Mouse (Mus musculus) embryonic facial prominence, embryonic 15.5 days (tissue): ENCODE measurements at regions not wholly inside any gene's neighbourhood (a gene's known extent, or its start where the extent isn't known, plus 50 kb on each side); places are given as distances from the start of the nearest gene placed in this dataset.

Experiments
- ATAC-seq: fragments of 200-750 bp; cut with Nextera tagmentation; 2 replicates; pipeline ENCODE4 v1.8.0; 2017; ENCODE audit warnings: low read depth, moderate TSS enrichment; ENCODE audit not compliant: insufficient number of reproducible peaks, low FRiP score, low TSS enrichment
- H3K27ac ChIP-seq: fragments of 300-500 bp; sonication (generic); replicated peaks from 2 replicates; pipeline ENCODE4 v1.5.1; 2015; ENCODE audit warnings: mild to moderate bottlenecking, inconsistent platforms
- H3K27me3 ChIP-seq: fragments of 300-500 bp; sonication (generic); 2 replicates; pipeline ENCODE4 v1.6.1; 2015; ENCODE audit warnings: inconsistent platforms
- H3K36me3 ChIP-seq: fragments of 300-500 bp; sonication (generic); 2 replicates; pipeline ENCODE4 v1.6.1; 2015; ENCODE audit warnings: mild to moderate bottlenecking, inconsistent platforms
- H3K4me1 ChIP-seq: fragments of 300-500 bp; sonication (generic); 2 replicates; pipeline ENCODE4 v1.6.1; 2015; ENCODE audit warnings: inconsistent platforms
- H3K4me2 ChIP-seq: fragments of 300-500 bp; sonication (generic); replicated peaks from 2 replicates; pipeline ENCODE4 v1.6.1; 2015; ENCODE audit warnings: mild to moderate bottlenecking, inconsistent platforms
- H3K4me3 ChIP-seq: fragments of 300-500 bp; sonication (generic); replicated peaks from 2 replicates; pipeline ENCODE4 v1.5.1; 2015; ENCODE audit warnings: mild to moderate bottlenecking, inconsistent platforms
- H3K9ac ChIP-seq: fragments of 300-500 bp; sonication (generic); 2 replicates; pipeline ENCODE4 v1.6.1; 2015; ENCODE audit warnings: inconsistent platforms
- H3K9me3 ChIP-seq: fragments of 300-500 bp; sonication (generic); replicated peaks from 2 replicates; pipeline ENCODE4 v1.6.1; 2016; ENCODE audit warnings: inconsistent platforms
- WGBS: fragments of 180-500 bp; shearing (Covaris S2); methylation state at CpG from one replicate; pipeline ENCODE4 v1.1.7; 2015; 5-methylcytosine and 5-hydroxymethylcytosine counted together

DNA sequence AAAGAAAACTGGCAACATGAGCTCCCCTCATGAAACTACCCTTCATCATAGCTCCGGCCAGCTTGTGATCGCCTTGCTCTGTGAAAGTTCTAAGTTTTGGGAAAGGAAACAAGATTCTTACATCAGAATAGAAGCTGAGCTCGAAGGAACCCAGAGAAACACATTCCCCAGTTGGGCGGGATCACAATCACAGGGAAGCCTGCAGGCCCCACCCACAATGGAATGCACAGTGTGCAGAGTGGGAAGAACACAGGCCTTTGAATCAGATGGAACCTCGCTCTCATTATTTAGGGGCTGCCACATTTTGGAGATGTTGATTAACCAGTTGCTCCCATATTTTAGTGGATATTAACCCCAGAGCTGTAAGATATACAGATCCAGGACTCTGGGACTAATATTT, 234.9 kb downstream of the Sox2 start:
- H3K27ac ChIP-seq: no peak overlapping the region
- H3K4me1 ChIP-seq: no peaks in the 10 kb centered on the region
- 66% methylated on average over 5 of the region's 5 CpGs for WGBS
- H3K9ac ChIP-seq: no peak overlapping the region
- H3K4me2 ChIP-seq: no peak overlapping the region
- no peak for ATAC-seq
- no peaks in the 10 kb centered on the region for H3K27me3 ChIP-seq
- no peaks in the 10 kb centered on the region for H3K36me3 ChIP-seq
- H3K9me3 ChIP-seq: no peaks in the 10 kb centered on the region
- H3K4me3 ChIP-seq: no peak overlapping the region

GRCm38 (mm10) chr3:34893381-34893780, 243.2 kb downstream of the Sox2 start:
- H3K4me2 ChIP-seq: no peak overlapping the region
- H3K4me1 ChIP-seq: no peaks in the 10 kb centered on the region
- no peak overlapping the region for H3K4me3 ChIP-seq
- no peaks in the 10 kb centered on the region for H3K9me3 ChIP-seq
- 76% methylated on average over 5 of the region's 5 CpGs for WGBS
- no peak for ATAC-seq
- no peak overlapping the region for H3K27ac ChIP-seq
- no peaks in the 10 kb centered on the region for H3K27me3 ChIP-seq
- no peak overlapping the region for H3K9ac ChIP-seq
- H3K36me3 ChIP-seq: no peaks in the 10 kb centered on the region

GRCm38 (mm10) chr3:34903106-34903505, 252.9 kb downstream of the Sox2 start:
- Histone ChIP-seq H3K4me2 (no peak overlapping the region), H3K9me3 (no peaks in the 10 kb centered on the region), H3K9ac (no peak overlapping the region), H3K27ac (no peak overlapping the region), H3K36me3 (no peaks in the 10 kb centered on the region), H3K4me1 (no peaks in the 10 kb centered on the region), H3K27me3 (peaks cover 4% of the 10 kb centered on the region; the same call in 1 of the 2 replicates), H3K4me3 (no peak overlapping the region)
- WGBS: 77% methylated on average over 8 of the region's 8 CpGs
- no peak for ATAC-seq

- H3K4me2 ChIP-seq: no peak overlapping the region
- no peak for ATAC-seq
- WGBS: 87% methylated on average over 5 of the region's 5 CpGs
- H3K9ac ChIP-seq: no peak overlapping the region
- H3K27ac ChIP-seq: peak overlapping the region; percentile 56; the same call in 1 of the 2 replicates
- no peaks in the 10 kb centered on the region for H3K27me3 ChIP-seq
- no peaks in the 10 kb centered on the region for H3K4me1 ChIP-seq
- no peak overlapping the region for H3K4me3 ChIP-seq
- H3K9me3 ChIP-seq: no peaks in the 10 kb centered on the region
- H3K36me3 ChIP-seq: no peaks in the 10 kb centered on the region
Observed at GRCm38 (mm10) chr3:34908489-34908888, 258.3 kb downstream of the Sox2 start.

GRCm38 (mm10) chr3:34909350-34909749, 259.1 kb downstream of the Sox2 start:
- WGBS: 55% methylated on average over 3 of the region's 3 CpGs
- Histone ChIP-seq H3K4me3 (no peak overlapping the region), H3K4me2 (no peak overlapping the region), H3K27ac (peak overlapping the region; percentile 56; the same call in 1 of the 2 replicates), H3K36me3 (no peaks in the 10 kb centered on the region), H3K27me3 (no peaks in the 10 kb centered on the region), H3K9ac (no peak overlapping the region), H3K4me1 (no peaks in the 10 kb centered on the region), H3K9me3 (no peaks in the 10 kb centered on the region)
- no peak for ATAC-seq

- H3K36me3 ChIP-seq: no peaks in the 10 kb centered on the region
- 22% methylated on average over 6 of the region's 6 CpGs for WGBS
- 0 out of 2 replicates have a peak, but pooled peaks cover 5% of the 10 kb centered on the region for H3K4me1 ChIP-seq
- H3K4me3 ChIP-seq: no peak overlapping the region
- no peaks in the 10 kb centered on the region for H3K9me3 ChIP-seq
- H3K27me3 ChIP-seq: no peaks in the 10 kb centered on the region
- no peak overlapping the region for H3K4me2 ChIP-seq
- no peak overlapping the region for H3K27ac ChIP-seq
- ATAC-seq: no peak
- H3K9ac ChIP-seq: no peak overlapping the region
Observed at GRCm38 (mm10) chr3:34918326-34918932, 268.2 kb downstream of the Sox2 start.

- H3K4me1 ChIP-seq: 0 out of 2 replicates have a peak, but pooled peaks cover 5% of the 10 kb centered on the region
- H3K9ac ChIP-seq: no peak overlapping the region
- no peaks in the 10 kb centered on the region for H3K27me3 ChIP-seq
- ATAC-seq: no peak
- H3K4me2 ChIP-seq: no peak overlapping the region
- WGBS: 75% methylated on average over 5 of the region's 5 CpGs
- no peaks in the 10 kb centered on the region for H3K9me3 ChIP-seq
- H3K27ac ChIP-seq: no peak overlapping the region
- no peak overlapping the region for H3K4me3 ChIP-seq
- H3K36me3 ChIP-seq: no peaks in the 10 kb centered on the region
Observed at GRCm38 (mm10) chr3:34920497-34920896, 270.3 kb downstream of the Sox2 start.

DNA sequence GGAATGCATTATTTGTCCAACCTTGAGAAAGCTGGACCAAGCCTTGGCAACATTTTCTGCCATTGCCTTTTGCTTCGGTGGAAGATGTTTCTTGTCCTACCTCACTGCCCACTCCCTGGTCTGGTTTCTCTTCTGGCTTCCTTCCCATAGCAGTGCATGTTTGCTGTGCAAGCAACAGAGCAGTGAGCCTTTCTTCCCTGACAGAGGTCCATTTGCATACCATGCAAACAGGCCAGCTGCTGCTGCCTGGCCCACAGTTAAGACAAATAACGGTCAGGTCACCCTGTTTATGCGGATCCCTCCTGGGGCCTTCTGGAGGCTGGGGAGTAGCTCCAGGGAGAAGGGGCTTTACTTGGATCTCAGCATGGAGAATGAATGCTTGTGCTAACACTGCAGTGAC, 299.7 kb downstream of the Sox2 start:
- 41% methylated on average over 3 of the region's 3 CpGs for WGBS

GRCm38 (mm10) chr3:34956183-34956582, 306.0 kb downstream of the Sox2 start:
- Histone ChIP-seq H3K9me3 (no peaks in the 10 kb centered on the region), H3K27ac (no peak overlapping the region), H3K27me3 (no peaks in the 10 kb centered on the region), H3K4me3 (no peak overlapping the region), H3K4me2 (no peak overlapping the region), H3K4me1 (no peaks in the 10 kb centered on the region), H3K36me3 (no peaks in the 10 kb centered on the region), H3K9ac (no peak overlapping the region)
- no peak for ATAC-seq
- WGBS: 47% methylated on average over 4 of the region's 4 CpGs

More for the DNA sequence above, 299.7 kb downstream of the Sox2 start:
- ATAC-seq: no peak
- no peaks in the 10 kb centered on the region for H3K9me3 ChIP-seq
- no peaks in the 10 kb centered on the region for H3K36me3 ChIP-seq
- no peak overlapping the region for H3K9ac ChIP-seq
- no peaks in the 10 kb centered on the region for H3K27me3 ChIP-seq
- H3K4me2 ChIP-seq: no peak overlapping the region
- H3K4me3 ChIP-seq: no peak overlapping the region
- no peak overlapping the region for H3K27ac ChIP-seq
- H3K4me1 ChIP-seq: no peaks in the 10 kb centered on the region

GRCm38 (mm10) chr3:34959044-34959521, 308.9 kb downstream of the Sox2 start:
- Histone ChIP-seq H3K4me1 (no peaks in the 10 kb centered on the region), H3K9ac (no peak overlapping the region), H3K27me3 (no peaks in the 10 kb centered on the region), H3K4me2 (no peak overlapping the region), H3K9me3 (no peaks in the 10 kb centered on the region), H3K36me3 (no peaks in the 10 kb centered on the region), H3K4me3 (no peak overlapping the region), H3K27ac (no peak overlapping the region)
- no peak for ATAC-seq
- WGBS: 69% methylated on average over 19 of the region's 19 CpGs

GRCm38 (mm10) chr3:34966442-34966841, 316.2 kb downstream of the Sox2 start:
- no peaks in the 10 kb centered on the region for H3K36me3 ChIP-seq
- H3K9me3 ChIP-seq: no peaks in the 10 kb centered on the region
- H3K4me1 ChIP-seq: peaks cover 4% of the 10 kb centered on the region; the same call in 1 of the 2 replicates
- no peak overlapping the region for H3K9ac ChIP-seq
- H3K27ac ChIP-seq: no peak overlapping the region
- no peaks in the 10 kb centered on the region for H3K27me3 ChIP-seq
- H3K4me2 ChIP-seq: no peak overlapping the region
- no peak overlapping the region for H3K4me3 ChIP-seq
- no peak for ATAC-seq
- 47% methylated on average over 6 of the region's 6 CpGs for WGBS

GRCm38 (mm10) chr3:34967911-34968310, 317.7 kb downstream of the Sox2 start:
- ATAC-seq: no peak
- Histone ChIP-seq H3K36me3 (no peaks in the 10 kb centered on the region), H3K4me1 (peaks cover 4% of the 10 kb centered on the region; the same call in 1 of the 2 replicates), H3K4me2 (no peak overlapping the region), H3K9ac (no peak overlapping the region), H3K27me3 (no peaks in the 10 kb centered on the region), H3K27ac (no peak overlapping the region), H3K9me3 (no peaks in the 10 kb centered on the region), H3K4me3 (no peak overlapping the region)
- WGBS: 70% methylated on average over 2 of the region's 2 CpGs
